Mouse (Mus musculus) heart, embryonic 11.5 days (tissue): Measurements from ENCODE around the gene Atox1. TPM values are rescaled to one million over a fixed set of nuclear protein-coding genes. Genes with fewer than 3 reads are reported as not detected.
A peak's percentile ranks its signal among the peaks of the same experiment; 100 is the strongest.

Experiments used
- ATAC-seq: fragments of 200-750 bp; cut with Nextera tagmentation; replicated peaks from 2 replicates; pipeline ENCODE4 v1.8.0; 2017; ENCODE audit warnings: moderate library complexity; ENCODE audit not compliant: insufficient number of reproducible peaks, low FRiP score, low TSS enrichment
- H3K27ac ChIP-seq: fragments of 300-500 bp; sonication (generic); 2 replicates; pipeline ENCODE4 v1.5.1; 2014; ENCODE audit warnings: mild to moderate bottlenecking, low read depth, low read length
- H3K27me3 ChIP-seq: fragments of 300-500 bp; sonication (generic); 2 replicates; pipeline ENCODE4 v1.6.1; 2014; ENCODE audit warnings: mild to moderate bottlenecking, low read length, mixed read lengths; ENCODE audit not compliant: control insufficient read depth, insufficient read depth
- H3K36me3 ChIP-seq: fragments of 300-500 bp; sonication (generic); 2 replicates; pipeline ENCODE4 v1.6.1; 2014; ENCODE audit warnings: mild to moderate bottlenecking, low read length, moderate library complexity, mixed read lengths; ENCODE audit not compliant: control insufficient read depth, insufficient read depth
- H3K4me1 ChIP-seq: fragments of 300-500 bp; sonication (generic); 2 replicates; pipeline ENCODE4 v1.6.1; 2014; ENCODE audit warnings: low read length; ENCODE audit not compliant: control insufficient read depth, insufficient read depth
- H3K4me2 ChIP-seq: fragments of 300-500 bp; sonication (generic); 2 replicates; pipeline ENCODE4 v1.6.1; 2014; ENCODE audit warnings: mild to moderate bottlenecking, moderate library complexity
- H3K4me3 ChIP-seq: fragments of 300-500 bp; sonication (generic); 2 replicates; pipeline ENCODE4 v1.5.1; 2014; ENCODE audit warnings: low read depth, low read length
- H3K9ac ChIP-seq: fragments of 300-500 bp; sonication (generic); 2 replicates; pipeline ENCODE4 v1.6.1; 2014; ENCODE audit warnings: mild to moderate bottlenecking, low read depth, low read length, moderate library complexity
- H3K9me3 ChIP-seq: fragments of 300-500 bp; sonication (generic); replicated peaks from 2 replicates; pipeline ENCODE4 v1.6.1; 2016; ENCODE audit warnings: low read length; ENCODE audit not compliant: control insufficient read depth
- WGBS: fragments of 180-500 bp; shearing (Covaris S2); extraction: QIAGEN DNeasy Blood & Tissue Kit; methylation state at CpG from one replicate; pipeline ENCODE4 v1.1.7; 2014; ENCODE audit not compliant: insufficient replicate concordance; 5-methylcytosine and 5-hydroxymethylcytosine counted together
- polyA plus RNA-seq: library from polyadenylated mRNA; unstranded; fragments of >200 nt; fragmentation: Nextera tagmentation; extraction: Ambion mirVana; gene quantifications from 2 replicates; pipeline ENCODE4 v1.2.1, GENCODE M21; 2014

The Atox1 gene
- polyA plus RNA-seq, 1 experiment from 2014 or later = 292 TPM

DNA sequence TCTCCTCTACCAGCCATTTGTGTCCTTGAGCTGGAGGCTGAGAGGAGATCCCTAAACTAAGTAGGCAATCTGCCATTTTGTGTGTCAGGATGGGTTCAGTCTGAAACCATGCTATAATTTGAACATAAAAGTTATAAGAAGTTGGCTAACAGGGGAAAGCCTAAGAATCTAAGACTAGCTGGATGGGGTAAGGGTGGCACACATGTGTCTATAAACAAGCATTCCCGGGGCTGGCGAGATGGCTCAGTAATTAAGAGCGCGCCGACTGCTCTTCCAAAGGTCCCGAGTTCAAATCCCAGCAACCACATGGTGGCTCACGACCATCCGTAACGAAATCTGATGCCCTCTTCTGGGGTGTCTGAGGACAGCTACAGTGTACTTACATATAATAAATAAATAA, 1.1 kb upstream of the Atox1 start:
- Histone ChIP-seq H3K36me3 (0 out of 2 replicates have a peak, but pooled peaks cover 2% of the 10 kb centered on the region), H3K27ac (0 out of 2 replicates have a peak overlapping the region, but pooled peaks have one; percentile 90), H3K4me1 (peaks cover 14% of the 10 kb centered on the region), H3K9ac (no peak overlapping the region), H3K4me3 (no peak overlapping the region), H3K4me2 (no peak overlapping the region), H3K27me3 (no peaks in the 10 kb centered on the region), H3K9me3 (no peaks in the 10 kb centered on the region)
- 96% methylated on average over 9 of the region's 9 CpGs for WGBS
- no peak for ATAC-seq

DNA sequence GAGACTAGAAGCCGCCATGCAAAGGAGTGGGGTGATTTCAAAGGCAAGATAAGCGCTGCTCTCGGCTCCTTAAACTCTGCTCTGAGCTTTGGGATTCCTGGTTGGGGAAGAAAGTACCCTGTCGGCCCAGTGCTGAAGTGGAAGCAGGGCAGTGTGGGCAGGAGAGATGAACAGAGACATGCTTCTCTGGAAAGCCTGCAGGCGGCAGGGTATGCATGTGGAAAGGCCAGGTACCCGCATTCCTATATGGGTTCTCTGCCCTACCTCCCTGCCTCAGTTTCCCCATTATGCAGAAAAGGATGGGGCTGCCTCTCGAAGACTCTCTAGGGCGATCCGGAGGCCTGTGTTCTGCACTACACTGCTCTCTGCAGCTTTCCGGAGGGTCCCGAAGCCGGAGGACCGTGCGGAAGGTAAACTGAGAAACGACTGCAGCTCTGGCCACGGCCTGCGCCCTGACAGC, 450 bp downstream of the Atox1 start:
- Histone ChIP-seq H3K27me3 (no peaks in the 10 kb centered on the region), H3K27ac (peak overlapping the region; percentile 79), H3K4me1 (peaks cover 14% of the 10 kb centered on the region), H3K4me2 (peak overlapping the region; percentile 96), H3K9ac (peak overlapping the region; percentile 75), H3K4me3 (peak overlapping the region; percentile 89), H3K9me3 (no peaks in the 10 kb centered on the region), H3K36me3 (0 out of 2 replicates have a peak, but pooled peaks cover 2% of the 10 kb centered on the region)
- ATAC-seq = peak; percentile 58
- under 1% methylated on average over 17 of the region's 17 CpGs for WGBS

DNA sequence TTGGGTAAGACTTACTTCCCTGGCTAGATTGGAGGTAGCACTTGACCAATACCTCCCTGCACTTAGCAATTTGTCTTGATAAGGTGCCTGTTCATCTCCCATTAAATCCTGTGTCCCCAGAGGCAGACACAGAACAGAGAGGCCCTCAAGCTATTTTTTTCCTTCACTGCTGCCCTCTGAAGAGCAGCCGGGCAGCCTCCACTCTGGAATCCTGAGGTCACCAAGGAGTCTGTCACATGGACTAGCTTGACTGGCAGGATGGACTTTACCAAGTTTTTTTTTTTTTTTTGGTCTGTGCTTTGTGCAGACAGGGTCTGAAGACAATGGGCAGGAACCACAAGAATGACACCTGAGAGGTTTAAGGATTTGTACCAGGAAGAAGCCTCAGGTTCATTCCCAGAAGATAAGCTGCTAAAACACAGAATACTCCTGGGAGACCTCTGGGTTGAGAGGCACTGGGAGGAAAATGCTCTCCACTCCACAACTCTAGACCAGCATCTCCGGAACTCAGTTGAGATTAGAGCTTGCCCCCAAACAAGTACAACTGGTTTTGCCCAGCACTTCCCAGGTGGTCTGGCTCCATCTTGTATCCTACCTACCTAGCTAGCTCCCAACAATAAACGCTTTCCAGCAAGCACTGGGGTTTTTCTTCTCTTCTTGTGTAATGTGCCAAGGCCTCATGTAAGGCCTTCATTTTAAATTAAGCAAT, 1.0 kb downstream of the Atox1 start:
- 12% methylated on average over 3 of the region's 3 CpGs for WGBS
- Histone ChIP-seq H3K27me3 (no peaks in the 10 kb centered on the region), H3K4me3 (peak overlapping the region; percentile 89), H3K27ac (peak overlapping the region; percentile 79), H3K36me3 (0 out of 2 replicates have a peak, but pooled peaks cover 2% of the 10 kb centered on the region), H3K4me2 (peak overlapping the region; percentile 96), H3K9ac (peak overlapping the region; percentile 75), H3K9me3 (no peaks in the 10 kb centered on the region), H3K4me1 (peaks cover 14% of the 10 kb centered on the region)
- ATAC-seq = no peak

DNA sequence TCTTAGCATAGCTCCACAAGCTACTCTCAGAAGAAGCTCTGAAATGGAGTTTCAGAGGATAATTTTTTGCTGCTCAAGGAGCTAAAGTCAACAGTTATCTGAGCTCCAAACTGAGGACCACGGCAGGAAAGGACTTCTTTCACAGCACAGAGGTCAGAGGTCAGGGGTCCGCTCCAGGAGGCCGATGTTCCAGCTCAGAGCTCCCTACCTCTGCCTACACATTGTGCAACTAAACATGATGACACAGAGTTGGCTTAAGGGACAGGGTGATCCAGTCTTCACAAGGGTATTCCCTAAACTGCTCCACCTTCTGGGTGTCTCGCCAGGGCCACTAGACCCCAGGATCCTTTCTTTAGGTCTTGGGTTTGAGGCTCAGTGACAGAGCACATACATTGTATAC, 2.5 kb downstream of the Atox1 start:
- 66% methylated on average over 4 of the region's 4 CpGs for WGBS
- Histone ChIP-seq H3K9me3 (no peaks in the 10 kb centered on the region), H3K9ac (no peak overlapping the region), H3K27me3 (no peaks in the 10 kb centered on the region), H3K36me3 (0 out of 2 replicates have a peak, but pooled peaks cover 2% of the 10 kb centered on the region), H3K27ac (no peak overlapping the region), H3K4me3 (no peak overlapping the region), H3K4me2 (no peak overlapping the region), H3K4me1 (peaks cover 14% of the 10 kb centered on the region)
- no peak for ATAC-seq

DNA sequence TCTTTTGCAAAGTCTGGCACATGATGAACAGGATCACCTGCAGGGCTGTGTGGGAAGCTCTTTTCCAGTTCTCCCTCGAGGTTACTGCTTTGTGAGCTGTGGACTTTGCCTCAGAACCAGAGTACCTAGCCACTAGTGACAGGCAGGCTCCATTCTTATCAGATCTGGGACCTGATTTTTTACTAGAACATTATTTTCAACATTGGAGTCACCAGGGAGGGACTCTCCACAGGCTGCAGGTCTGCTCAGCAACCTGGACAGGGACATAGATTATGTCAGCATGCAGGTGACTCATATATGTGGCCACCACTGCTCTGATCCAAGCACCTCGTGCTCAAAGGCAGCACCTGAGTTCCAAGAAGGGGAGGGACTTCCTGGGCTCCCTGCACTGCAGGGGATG, 5.9 kb downstream of the Atox1 start:
- peaks cover 10% of the 10 kb centered on the region for H3K4me1 ChIP-seq
- H3K4me3 ChIP-seq = no peak overlapping the region
- ATAC-seq = no peak
- H3K4me2 ChIP-seq = no peak overlapping the region
- no peaks in the 10 kb centered on the region for H3K27me3 ChIP-seq
- H3K27ac ChIP-seq = no peak overlapping the region
- H3K36me3 ChIP-seq = peaks cover 2% of the 10 kb centered on the region; the same call in 1 of the 2 replicates
- no peaks in the 10 kb centered on the region for H3K9me3 ChIP-seq
- H3K9ac ChIP-seq = no peak overlapping the region
- WGBS = 64% methylated on average over 2 of the region's 2 CpGs

DNA sequence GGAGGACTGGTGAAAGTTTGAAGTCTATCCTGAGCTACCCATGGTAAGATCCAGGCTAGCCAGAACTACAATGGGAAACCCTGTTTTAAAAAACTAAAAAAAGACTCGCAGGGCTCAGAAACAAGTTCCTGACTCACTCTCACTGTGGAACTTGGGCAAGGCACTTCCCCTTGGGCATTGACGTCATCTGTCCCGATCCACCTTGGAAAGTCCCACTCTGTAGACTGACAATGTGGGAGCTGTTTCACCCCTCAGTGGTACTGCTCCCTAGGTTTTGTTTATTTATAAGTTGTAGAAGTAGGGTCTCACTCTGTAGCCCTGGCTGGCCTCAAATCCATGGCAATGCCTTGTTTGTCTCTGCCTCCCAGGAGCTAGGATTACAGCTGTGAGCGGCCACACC, 7.4 kb downstream of the Atox1 start:
- Histone ChIP-seq H3K27ac (no peak overlapping the region), H3K36me3 (peaks cover 2% of the 10 kb centered on the region; the same call in 1 of the 2 replicates), H3K4me1 (no peaks in the 10 kb centered on the region), H3K4me3 (no peak overlapping the region), H3K9ac (no peak overlapping the region), H3K9me3 (no peaks in the 10 kb centered on the region), H3K4me2 (no peak overlapping the region), H3K27me3 (no peaks in the 10 kb centered on the region)
- 78% methylated on average over 4 of the region's 4 CpGs for WGBS
- ATAC-seq = no peak

DNA sequence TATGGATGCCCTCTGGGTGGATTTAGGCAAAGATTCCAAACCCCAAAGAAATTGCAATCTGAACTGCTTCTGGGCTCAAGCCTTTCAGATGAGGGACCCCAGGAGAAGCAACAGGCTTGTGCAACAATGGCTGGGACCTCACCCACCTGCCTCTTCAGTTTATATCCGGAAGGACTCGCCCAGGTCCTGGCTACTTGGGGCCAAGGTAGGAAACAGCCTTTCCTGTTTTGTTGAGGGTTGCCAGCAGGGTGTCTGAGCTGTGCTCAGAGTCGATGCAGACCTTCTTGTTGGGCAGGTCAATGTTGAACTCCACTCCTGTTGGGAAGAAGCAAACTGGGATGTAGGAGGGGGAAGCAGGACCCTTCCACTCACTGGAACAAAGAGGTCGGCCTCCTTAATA, 10.7 kb downstream of the Atox1 start:
- no peaks in the 10 kb centered on the region for H3K4me1 ChIP-seq
- no peak overlapping the region; the same call in 1 of the 2 replicates for H3K9ac ChIP-seq
- no peaks in the 10 kb centered on the region; the same call in 1 of the 2 replicates for H3K36me3 ChIP-seq
- H3K27me3 ChIP-seq = no peaks in the 10 kb centered on the region
- no peak overlapping the region for H3K4me2 ChIP-seq
- 73% methylated on average over 4 of the region's 4 CpGs for WGBS
- no peak overlapping the region for H3K27ac ChIP-seq
- H3K4me3 ChIP-seq = no peak overlapping the region
- no peak for ATAC-seq
- H3K9me3 ChIP-seq = no peaks in the 10 kb centered on the region

DNA sequence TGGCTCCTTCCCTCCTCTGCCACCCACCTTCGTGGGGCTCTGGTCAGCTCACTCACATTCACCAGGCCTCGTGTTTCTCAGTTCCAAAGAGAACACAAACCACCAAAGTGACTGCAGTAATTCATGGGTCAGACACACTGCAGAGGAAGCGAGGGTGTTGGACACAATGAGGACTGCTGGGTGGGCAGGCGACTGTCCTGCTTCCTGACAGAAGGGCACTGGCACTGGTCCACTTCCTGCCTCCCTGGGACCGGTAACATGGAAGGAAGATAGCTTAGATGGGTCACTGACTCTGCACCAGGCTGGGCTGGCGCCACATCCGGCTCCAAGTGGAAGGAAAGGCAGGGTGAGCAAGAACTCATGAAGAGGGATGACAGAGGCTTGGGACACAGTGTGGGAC, 11.5 kb downstream of the Atox1 start:
- WGBS = 55% methylated on average over 7 of the region's 7 CpGs
- no peaks in the 10 kb centered on the region for H3K9me3 ChIP-seq
- no peaks in the 10 kb centered on the region; the same call in 1 of the 2 replicates for H3K36me3 ChIP-seq
- H3K4me1 ChIP-seq = 0 out of 2 replicates have a peak, but pooled peaks cover 2% of the 10 kb centered on the region
- no peak overlapping the region for H3K9ac ChIP-seq
- no peak for ATAC-seq
- no peak overlapping the region for H3K4me2 ChIP-seq
- H3K4me3 ChIP-seq = no peak overlapping the region
- no peaks in the 10 kb centered on the region for H3K27me3 ChIP-seq
- peak overlapping the region; percentile 37; the same call in 1 of the 2 replicates for H3K27ac ChIP-seq
